Mouse (Mus musculus) hindbrain, embryonic 15.5 days (tissue): ENCODE data around the gene Atf7ip. TPM values are rescaled to one million over a fixed set of nuclear protein-coding genes. Genes with fewer than 3 reads are reported as not detected.

Source experiments
- ATAC-seq: fragments of 200-750 bp; cut with Nextera tagmentation; 2 replicates; pipeline ENCODE4 v1.8.0; 2017; ENCODE audit warnings: low read depth, moderate number of reproducible peaks, moderate TSS enrichment; ENCODE audit not compliant: low FRiP score
- H3K27ac ChIP-seq: fragments of 300-500 bp; sonication (generic); replicated peaks from 2 replicates; pipeline ENCODE4 v1.5.1; 2015; ENCODE audit warnings: mild to moderate bottlenecking, inconsistent platforms
- H3K27me3 ChIP-seq: fragments of 300-500 bp; sonication (generic); 2 replicates; pipeline ENCODE4 v1.6.1; 2015; ENCODE audit warnings: control low read depth, inconsistent platforms
- H3K36me3 ChIP-seq: fragments of 300-500 bp; sonication (generic); 2 replicates; pipeline ENCODE4 v1.6.1; 2015; ENCODE audit warnings: control low read depth, inconsistent platforms
- H3K4me1 ChIP-seq: fragments of 300-500 bp; sonication (generic); replicated peaks from 2 replicates; pipeline ENCODE4 v1.6.1; 2015; ENCODE audit warnings: control low read depth, inconsistent platforms
- H3K4me2 ChIP-seq: fragments of 300-500 bp; sonication (generic); 2 replicates; pipeline ENCODE4 v1.6.1; 2015; ENCODE audit warnings: moderate library complexity, mild to moderate bottlenecking, inconsistent platforms
- H3K4me3 ChIP-seq: fragments of 300-500 bp; sonication (generic); 2 replicates; pipeline ENCODE4 v1.5.1; 2015; ENCODE audit warnings: mild to moderate bottlenecking, inconsistent platforms
- H3K9ac ChIP-seq: fragments of 300-500 bp; sonication (generic); 2 replicates; pipeline ENCODE4 v1.6.1; 2015; ENCODE audit warnings: inconsistent platforms
- H3K9me3 ChIP-seq: fragments of 300-500 bp; sonication (generic); 2 replicates; pipeline ENCODE4 v1.6.1; 2016; ENCODE audit warnings: control low read depth, inconsistent platforms
- WGBS: fragments of 180-500 bp; shearing (Covaris S2); methylation state at CpG from one replicate; pipeline ENCODE4 v1.1.7; 2015; 5-methylcytosine and 5-hydroxymethylcytosine counted together
- polyA plus RNA-seq: library from polyadenylated mRNA; unstranded; fragments of >200 nt; fragmentation: Nextera tagmentation; extraction: Ambion mirVana; gene quantifications from 2 replicates; pipeline ENCODE4 v1.2.1, GENCODE M21; 2015

Atf7ip gene
- polyA plus RNA-seq, 1 experiment from 2014 or later, result 36.1 TPM

DNA sequence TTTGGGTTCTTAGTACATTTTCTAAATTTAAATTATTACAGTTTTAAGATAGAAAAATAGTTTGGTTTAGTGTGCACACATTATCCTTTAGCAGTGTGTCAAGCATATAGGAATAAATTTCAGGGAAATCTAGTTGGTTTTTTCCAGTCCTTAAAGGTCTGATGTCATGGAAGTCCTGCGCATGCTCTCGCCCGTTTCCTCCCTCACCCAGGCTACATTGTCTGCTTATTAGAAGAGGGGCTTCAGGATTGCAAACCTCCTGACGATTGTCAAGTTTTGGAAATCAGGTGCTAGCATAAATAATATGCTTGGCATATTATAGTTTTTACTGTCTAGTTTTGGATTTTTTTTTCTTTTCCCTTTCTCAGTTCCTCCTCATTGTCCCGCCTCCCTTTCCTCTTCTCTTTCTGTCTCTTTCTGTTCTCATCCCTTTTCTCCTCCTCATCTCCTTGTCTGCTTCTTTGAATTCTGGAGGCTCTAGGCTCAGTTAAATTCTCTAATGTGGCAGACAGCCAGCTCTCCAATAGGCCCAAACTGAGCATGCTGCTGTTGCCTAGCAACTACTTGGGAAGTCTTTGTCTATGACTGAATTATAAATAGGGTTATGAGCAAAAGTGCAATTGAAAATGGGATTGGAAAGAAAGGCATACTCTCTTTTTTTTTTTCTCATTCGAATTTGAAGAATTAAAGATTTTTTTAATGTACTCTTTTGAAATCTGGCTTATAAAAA lies 42.2 kb downstream of the Atf7ip start:
- 19% methylated on average over 6 of the region's 6 CpGs for WGBS
- H3K9ac ChIP-seq, result no peak overlapping the region
- peaks cover 45% of the 10 kb centered on the region for H3K4me1 ChIP-seq

GRCm38 (mm10) chr6:136548796-136549195 lies 42.8 kb downstream of the Atf7ip start:
- no peaks in the 10 kb centered on the region for H3K9me3 ChIP-seq
- H3K4me2 ChIP-seq, result no peak overlapping the region
- WGBS, result 58% methylated on average over 6 of the region's 6 CpGs
- no peaks in the 10 kb centered on the region for H3K36me3 ChIP-seq
- peaks cover 43% of the 10 kb centered on the region for H3K4me1 ChIP-seq
- H3K4me3 ChIP-seq, result no peak overlapping the region
- ATAC-seq, result peak; percentile 62; the same call in 1 of the 2 replicates
- H3K27ac ChIP-seq, result peak overlapping the region; percentile 92
- no peaks in the 10 kb centered on the region for H3K27me3 ChIP-seq
- no peak overlapping the region for H3K9ac ChIP-seq

More for the DNA sequence above, 42.2 kb downstream of the Atf7ip start:
- peak; percentile 86 for ATAC-seq
- Histone ChIP-seq H3K9me3 (no peaks in the 10 kb centered on the region), H3K27me3 (no peaks in the 10 kb centered on the region), H3K4me3 (no peak overlapping the region), H3K27ac (peak overlapping the region; percentile 92), H3K4me2 (peak overlapping the region; percentile 40), H3K36me3 (no peaks in the 10 kb centered on the region)

DNA sequence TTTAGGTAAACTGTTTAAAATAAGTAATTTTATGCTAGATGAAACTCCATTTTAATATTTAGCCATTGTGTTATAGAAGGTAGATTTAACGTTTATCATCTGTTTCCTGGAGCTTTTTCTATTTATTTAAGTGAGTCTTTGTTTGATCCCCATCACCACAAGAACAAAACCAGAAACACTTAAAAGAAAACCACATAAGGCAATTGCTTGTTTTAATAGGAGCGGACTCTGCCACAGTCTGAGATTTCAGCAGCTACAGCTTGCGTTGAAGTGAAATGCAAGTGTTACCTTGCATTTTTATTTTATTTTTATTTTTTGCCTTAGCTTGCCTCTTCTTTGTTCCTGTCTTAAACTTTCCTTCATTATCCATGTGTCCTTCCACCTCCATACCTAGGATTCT lies 43.6 kb downstream of the Atf7ip start:
- Histone ChIP-seq H3K4me1 (peaks cover 46% of the 10 kb centered on the region), H3K9me3 (no peaks in the 10 kb centered on the region), H3K4me3 (no peak overlapping the region), H3K9ac (no peak overlapping the region), H3K27ac (peak overlapping the region; percentile 78), H3K4me2 (no peak overlapping the region), H3K27me3 (no peaks in the 10 kb centered on the region), H3K36me3 (no peaks in the 10 kb centered on the region)
- WGBS, result 79% methylated on average over 3 of the region's 3 CpGs
- no peak for ATAC-seq

GRCm38 (mm10) chr6:136550596-136551304 lies 44.8 kb downstream of the Atf7ip start:
- no peak overlapping the region for H3K9ac ChIP-seq
- 36% methylated on average over 7 of the region's 7 CpGs for WGBS
- peak overlapping the region; percentile 22; the same call in 1 of the 2 replicates for H3K4me2 ChIP-seq
- peak; percentile 47; the same call in 1 of the 2 replicates for ATAC-seq
- no peak overlapping the region for H3K4me3 ChIP-seq
- peak overlapping the region; percentile 80 for H3K27ac ChIP-seq
- no peaks in the 10 kb centered on the region for H3K9me3 ChIP-seq
- peaks cover 47% of the 10 kb centered on the region for H3K4me1 ChIP-seq
- no peaks in the 10 kb centered on the region for H3K36me3 ChIP-seq
- no peaks in the 10 kb centered on the region for H3K27me3 ChIP-seq

DNA sequence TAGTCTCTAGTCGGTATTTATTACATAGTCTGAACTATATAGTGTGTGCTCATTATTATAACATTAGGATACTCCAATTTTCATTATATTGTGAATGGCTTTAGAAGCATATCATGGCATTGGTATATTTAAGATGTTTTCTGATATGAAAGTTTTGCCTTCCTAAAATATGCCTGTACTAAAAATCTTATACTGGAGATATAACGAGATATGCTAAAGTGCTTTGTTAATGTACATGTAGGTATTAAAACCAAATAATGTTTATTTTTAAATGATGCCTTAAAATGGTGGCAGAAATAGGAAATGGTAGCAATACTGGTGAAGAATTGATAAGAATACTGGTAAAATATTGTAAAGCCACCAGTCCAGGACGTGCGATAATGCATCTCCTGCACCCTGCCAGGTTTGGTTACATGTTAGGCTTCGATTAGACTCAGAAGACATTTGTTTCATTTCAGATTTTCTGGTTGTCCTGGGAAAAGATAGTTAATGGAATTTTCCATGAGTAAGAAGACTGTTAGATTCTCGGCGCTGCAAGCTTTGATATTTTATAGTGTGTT lies 45.7 kb downstream of the Atf7ip start:
- Histone ChIP-seq H3K4me1 (peaks cover 44% of the 10 kb centered on the region), H3K36me3 (no peaks in the 10 kb centered on the region), H3K27me3 (no peaks in the 10 kb centered on the region), H3K9me3 (no peaks in the 10 kb centered on the region), H3K27ac (peak overlapping the region; percentile 73), H3K4me2 (no peak overlapping the region), H3K4me3 (no peak overlapping the region), H3K9ac (no peak overlapping the region)
- no peak for ATAC-seq
- WGBS, result 76% methylated on average over 7 of the region's 7 CpGs

DNA sequence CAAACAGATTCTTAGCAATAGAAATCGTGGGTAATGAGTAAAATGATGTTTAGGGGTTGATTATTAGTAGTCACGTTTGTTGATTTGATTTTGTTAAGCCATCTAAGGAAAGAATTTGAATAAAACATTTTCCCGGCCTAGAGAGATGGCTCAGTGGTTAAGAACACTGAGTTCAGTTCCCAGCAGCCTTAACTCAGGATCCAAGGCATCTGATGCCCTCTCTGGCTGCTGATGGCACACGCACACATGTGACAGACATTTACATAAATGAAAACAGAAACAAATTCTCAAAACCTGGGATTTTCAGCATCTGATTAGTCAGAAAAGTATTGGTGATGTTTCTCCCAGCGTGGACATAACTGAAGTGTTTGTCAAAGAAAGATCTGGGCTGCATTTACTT lies 47.2 kb downstream of the Atf7ip start:
- no peak for ATAC-seq
- no peak overlapping the region; the same call in 1 of the 2 replicates for H3K4me2 ChIP-seq
- no peaks in the 10 kb centered on the region for H3K27me3 ChIP-seq
- H3K36me3 ChIP-seq, result no peaks in the 10 kb centered on the region
- H3K9me3 ChIP-seq, result no peaks in the 10 kb centered on the region
- WGBS, result 73% methylated on average over 5 of the region's 5 CpGs
- no peak overlapping the region for H3K4me3 ChIP-seq
- H3K4me1 ChIP-seq, result peaks cover 38% of the 10 kb centered on the region
- H3K9ac ChIP-seq, result no peak overlapping the region
- peak overlapping the region; percentile 82 for H3K27ac ChIP-seq

DNA sequence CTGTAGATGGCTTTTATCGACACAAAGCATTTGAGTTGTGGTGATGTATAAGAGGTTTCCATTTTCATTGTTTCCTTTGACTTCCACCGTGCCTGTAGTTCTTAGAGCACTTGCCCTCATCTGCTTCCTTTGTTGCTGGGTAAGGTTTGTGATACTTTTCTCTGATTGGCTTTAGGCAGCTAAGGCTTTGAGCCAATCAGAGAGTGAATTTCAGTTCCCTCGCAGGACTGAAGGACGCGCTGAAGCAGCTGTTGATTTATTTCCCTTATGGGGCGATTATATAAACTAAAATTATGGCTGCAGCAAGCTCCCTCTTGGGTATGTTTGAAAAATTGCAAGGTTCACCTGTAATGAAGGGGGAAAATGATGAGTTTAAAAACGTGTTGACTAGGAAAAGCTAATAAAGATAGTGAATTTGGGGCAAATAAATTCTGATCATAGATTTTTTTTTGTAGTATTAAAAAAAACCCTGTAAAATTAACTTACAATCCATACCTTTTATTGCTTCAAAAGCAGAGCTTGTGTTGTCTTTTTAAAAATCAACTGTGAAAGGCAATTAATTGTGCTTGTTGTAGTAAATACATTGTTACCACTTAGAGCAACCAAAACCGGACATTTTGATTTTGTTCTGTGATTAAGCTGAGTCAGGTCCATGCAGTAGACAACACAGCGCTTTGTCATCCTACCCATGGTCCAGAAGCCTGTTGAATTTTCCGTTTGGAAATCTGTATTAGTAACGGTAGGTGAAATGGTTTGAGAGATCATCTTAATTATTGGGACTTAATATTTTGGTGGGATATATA lies 48.0 kb downstream of the Atf7ip start:
- H3K27ac ChIP-seq, result peak overlapping the region; percentile 82
- peaks cover 40% of the 10 kb centered on the region for H3K4me1 ChIP-seq
- ATAC-seq, result peak; percentile 80
- H3K27me3 ChIP-seq, result no peaks in the 10 kb centered on the region
- H3K4me2 ChIP-seq, result peak overlapping the region; percentile 40
- 31% methylated on average over 11 of the region's 11 CpGs for WGBS
- no peak overlapping the region for H3K9ac ChIP-seq
- no peaks in the 10 kb centered on the region for H3K9me3 ChIP-seq
- no peak overlapping the region for H3K4me3 ChIP-seq
- H3K36me3 ChIP-seq, result no peaks in the 10 kb centered on the region

DNA sequence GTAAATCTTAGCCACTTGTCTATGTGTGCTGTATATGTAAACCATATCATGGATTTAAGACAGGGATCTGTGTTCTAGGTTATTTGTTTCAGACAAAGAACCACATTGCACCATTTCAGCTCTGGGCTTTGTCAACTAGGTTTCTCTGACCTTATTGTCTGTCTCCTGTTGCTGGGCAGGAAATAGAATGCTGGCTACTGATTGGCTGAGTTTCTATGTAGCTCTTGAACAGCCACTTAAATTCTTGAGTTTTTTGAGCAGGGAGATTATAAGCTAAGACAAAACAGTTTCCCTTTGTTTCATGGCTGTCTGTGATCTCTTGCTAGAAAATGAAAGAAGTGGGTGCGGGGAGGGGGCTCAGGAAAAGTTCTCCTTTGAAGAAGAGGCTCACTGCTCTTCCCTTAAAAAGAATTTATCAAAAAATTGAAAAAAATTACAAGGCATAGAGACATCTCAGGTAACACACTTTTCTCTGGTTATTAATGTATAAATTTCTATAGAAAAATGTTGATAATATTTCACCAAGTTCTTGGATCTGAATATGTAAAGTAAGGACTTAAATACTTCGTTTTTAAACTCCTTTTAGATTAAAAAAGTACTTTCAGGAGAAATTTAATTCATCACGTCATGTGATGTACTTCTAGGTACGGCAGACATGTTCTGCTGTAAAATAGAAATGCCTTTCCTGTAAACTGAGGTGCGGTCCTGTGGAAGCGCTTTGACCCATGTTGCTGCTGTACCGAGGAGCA lies 49.0 kb downstream of the Atf7ip start:
- Histone ChIP-seq H3K27me3 (no peaks in the 10 kb centered on the region), H3K36me3 (0 out of 2 replicates have a peak, but pooled peaks cover under 1% of the 10 kb centered on the region), H3K4me3 (no peak overlapping the region), H3K9me3 (no peaks in the 10 kb centered on the region), H3K4me2 (no peak overlapping the region), H3K27ac (peak overlapping the region; percentile 71), H3K9ac (no peak overlapping the region), H3K4me1 (peaks cover 42% of the 10 kb centered on the region)
- WGBS, result 82% methylated on average over 7 of the region's 7 CpGs
- no peak for ATAC-seq

GRCm38 (mm10) chr6:136555523-136555915 lies 49.6 kb downstream of the Atf7ip start:
- Histone ChIP-seq H3K9me3 (no peaks in the 10 kb centered on the region), H3K4me2 (no peak overlapping the region), H3K27me3 (no peaks in the 10 kb centered on the region), H3K27ac (peak overlapping the region; percentile 54), H3K9ac (no peak overlapping the region), H3K4me3 (no peak overlapping the region), H3K36me3 (peaks cover 6% of the 10 kb centered on the region), H3K4me1 (peaks cover 41% of the 10 kb centered on the region)
- no peak for ATAC-seq
- WGBS, result 51% methylated on average over 5 of the region's 5 CpGs

DNA sequence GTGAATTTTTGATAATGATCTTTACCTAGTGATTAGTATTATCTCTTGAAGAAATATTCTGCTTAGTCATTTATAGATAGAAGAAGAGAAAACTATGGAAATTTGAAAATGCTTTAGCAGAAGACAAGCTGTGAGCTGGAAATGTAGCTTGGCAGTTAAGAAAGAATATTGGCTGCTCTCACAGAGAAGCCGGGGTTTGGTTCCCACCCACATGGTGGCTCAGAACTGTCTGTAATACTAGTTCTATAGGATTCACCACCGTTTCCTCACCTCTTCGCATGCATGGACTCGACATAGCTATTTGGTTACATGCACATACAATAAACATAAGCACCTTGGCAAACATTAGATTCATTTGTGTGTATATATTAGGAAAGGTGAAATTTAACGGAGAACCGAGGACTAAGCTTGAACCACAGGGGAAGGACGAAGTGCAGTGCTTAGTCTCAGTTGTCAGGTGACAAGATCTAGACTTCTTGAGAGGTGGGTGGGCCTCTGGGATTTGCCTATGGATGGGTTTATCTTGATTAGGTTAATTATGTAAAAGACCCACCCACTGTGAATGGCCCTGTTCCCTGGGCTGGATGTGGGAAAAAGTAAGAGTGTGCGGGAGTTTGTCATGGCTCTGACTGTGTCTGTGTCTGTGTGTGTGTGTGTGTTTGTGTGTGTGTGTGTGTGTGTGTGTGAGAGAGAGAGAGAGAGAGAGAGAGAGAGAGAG lies 52.5 kb downstream of the Atf7ip start:
- no peak overlapping the region for H3K4me3 ChIP-seq
- peak overlapping the region; percentile 30; the same call in 1 of the 2 replicates for H3K27ac ChIP-seq
- H3K27me3 ChIP-seq, result no peaks in the 10 kb centered on the region
- peaks cover 26% of the 10 kb centered on the region for H3K4me1 ChIP-seq
- H3K4me2 ChIP-seq, result no peak overlapping the region
- ATAC-seq, result no peak
- H3K9me3 ChIP-seq, result no peaks in the 10 kb centered on the region
- 66% methylated on average over 8 of the region's 8 CpGs for WGBS
- no peak overlapping the region for H3K9ac ChIP-seq
- peaks cover 30% of the 10 kb centered on the region for H3K36me3 ChIP-seq
